Mouse (Mus musculus) liver, embryonic 14.5 days (tissue): ENCODE results near the gene Slc25a12. TPM values are rescaled to one million over a fixed set of nuclear protein-coding genes. Genes with fewer than 3 reads are reported as not detected.
A peak's percentile ranks its signal among the peaks of the same experiment; 100 is the strongest.

Experiments
- ATAC-seq: fragments of 200-750 bp; cut with Nextera tagmentation; 2 replicates; pipeline ENCODE4 v1.8.0; 2017; ENCODE audit warnings: moderate number of reproducible peaks, mild to moderate bottlenecking, moderate library complexity; ENCODE audit not compliant: insufficient read depth
- DNase-seq, 3 experiments: peaks; one replicate each; pipeline ENCODE4 v3.0.0-alpha.2; 2012 to 2013; ENCODE audit warnings: low read depth in 3 of 3, low spot score in 3 of 3
- H3K27ac ChIP-seq: fragments of 300-500 bp; sonication (generic); 2 replicates; pipeline ENCODE4 v1.5.1; 2014; ENCODE audit warnings: moderate library complexity, mild to moderate bottlenecking, control low read depth, inconsistent platforms
- H3K27me3 ChIP-seq: fragments of 300-500 bp; sonication (generic); 2 replicates; pipeline ENCODE4 v1.6.1; 2014; ENCODE audit warnings: mild to moderate bottlenecking, low read length, moderate library complexity; ENCODE audit not compliant: control insufficient read depth, insufficient read depth
- H3K36me3 ChIP-seq: fragments of 300-500 bp; sonication (generic); replicated peaks from 2 replicates; pipeline ENCODE4 v1.6.1; 2014; ENCODE audit warnings: low read depth; ENCODE audit not compliant: control insufficient read depth, insufficient read depth
- H3K4me1 ChIP-seq, 2 experiments: fragments of 200-500 bp in 1 of 2; fragments of 300-500 bp in 1 of 2; sonication (generic) in 1 of 2; replicated peaks; 2 replicates each; pipeline ENCODE4 v1.6.1; 2012 to 2014; ENCODE audit warnings: antibody characterized with exemption in 1 of 2, inconsistent platforms in 1 of 2, low read length in 1 of 2; ENCODE audit not compliant: control insufficient read depth in 2 of 2, insufficient read depth in 2 of 2
- H3K4me2 ChIP-seq: fragments of 300-500 bp; sonication (generic); 2 replicates; pipeline ENCODE4 v1.6.1; 2014; ENCODE audit warnings: low read depth, mild to moderate bottlenecking, control low read depth, moderate library complexity
- H3K4me3 ChIP-seq, 2 experiments: fragments of 200-500 bp in 1 of 2; fragments of 300-500 bp in 1 of 2; sonication (generic) in 1 of 2; 2 replicates each; pipeline ENCODE4 v1.5.1; 2012 to 2014; ENCODE audit warnings: low read depth in 2 of 2, low read length in 2 of 2, mild to moderate bottlenecking in 2 of 2, control low read depth in 1 of 2, inconsistent platforms in 1 of 2, moderate library complexity in 1 of 2; ENCODE audit not compliant: insufficient read depth in 1 of 2
- H3K9ac ChIP-seq: fragments of 300-500 bp; sonication (generic); replicated peaks from 2 replicates; pipeline ENCODE4 v1.6.1; 2014; ENCODE audit warnings: mild to moderate bottlenecking, control low read depth, moderate library complexity
- H3K9me3 ChIP-seq: fragments of 300-500 bp; sonication (generic); 2 replicates; pipeline ENCODE4 v1.6.1; 2016; ENCODE audit warnings: low read length, mixed read lengths; ENCODE audit not compliant: control insufficient read depth
- CTCF ChIP-seq: IDR thresholded peaks from 2 replicates; pipeline ENCODE4 v1.5.1; 2016; ENCODE audit warnings: antibody characterized with exemption, low read depth, control low read depth
- EP300 ChIP-seq: IDR thresholded peaks from 2 replicates; pipeline ENCODE4 v1.6.1; 2016; ENCODE audit warnings: antibody characterized with exemption, low read depth
- WGBS: fragments of 180-500 bp; shearing (Covaris S2); extraction: QIAGEN DNeasy Blood & Tissue Kit; methylation state at CpG from one replicate; pipeline ENCODE4 v1.1.7; 2014; ENCODE audit not compliant: insufficient replicate concordance; 5-methylcytosine and 5-hydroxymethylcytosine counted together
- polyA plus RNA-seq, 2 experiments: library from polyadenylated mRNA; depleted of rRNA in 1 of 2; stranded (reverse) in 1 of 2; unstranded in 1 of 2; fragments of >200 nt; fragmentation: Nextera tagmentation in 1 of 2; extraction: Ambion mirVana in 1 of 2; gene quantifications; 2 replicates each; pipeline versions ENCODE4 v1.2.1 to v1.2.3; 2012 to 2014

The Slc25a12 gene
- polyA plus RNA-seq (2012; rRNA removed) (12.8 and 13.1 TPM in 2 replicates), polyA plus RNA-seq (2014; fragmentation: Nextera tagmentation; extraction: Ambion mirVana) (23.0 and 24.0 TPM in 2 replicates)

GRCm38 (mm10) chr2:71367125-71367880 is at the start of gene Slc25a12:
Gene Slc25a12, minus strand, starts transcription at chr2:71367749.
- peak; percentile 99 for ATAC-seq
- TF ChIP-seq CTCF = peak; percentile 25; the same call in 1 of the 2 replicates
- TF ChIP-seq EP300 = no peak
- no peaks in the 10 kb centered on the region for H3K27me3 ChIP-seq
- H3K9me3 ChIP-seq = no peaks in the 10 kb centered on the region
- H3K4me1 ChIP-seq = peaks cover 7% of the 10 kb centered on the region in 2 experiments; a peak in 3 of 4 replicates
- H3K9ac ChIP-seq = peak within 1 kb of the TSS; percentile 80
- H3K4me2 ChIP-seq = peak within 1 kb of the TSS; percentile 93
- H3K36me3 ChIP-seq = no peaks in the 10 kb centered on the region; the same call in 1 of the 2 replicates
- WGBS = under 1% methylated on average over 55 of the region's 57 CpGs
- H3K4me3 ChIP-seq = peak within 1 kb of the TSS; percentile 78 to 96
- peak within 1 kb of the TSS; percentile 73 for H3K27ac ChIP-seq
- peak; percentile 84 to 89 (median 87) for DNase-seq

GRCm38 (mm10) chr2:71405613-71406012 is 38.1 kb upstream of the Slc25a12 start:
- no peak overlapping the region for H3K9ac ChIP-seq
- no peaks in the 10 kb centered on the region for H3K9me3 ChIP-seq
- DNase-seq = no peak
- H3K27me3 ChIP-seq = no peaks in the 10 kb centered on the region
- H3K4me2 ChIP-seq = no peak overlapping the region
- H3K27ac ChIP-seq = no peak overlapping the region
- TF ChIP-seq EP300 (no peak), CTCF (no peak)
- H3K4me3 ChIP-seq = no peak overlapping the region
- H3K36me3 ChIP-seq = peaks cover 13% of the 10 kb centered on the region
- H3K4me1 ChIP-seq = no peaks in the 10 kb centered on the region
- 79% methylated on average over 1 of the region's 1 CpGs for WGBS
- no peak for ATAC-seq

GRCm38 (mm10) chr2:71389864-71390263 is 22.3 kb upstream of the Slc25a12 start:
- Histone ChIP-seq H3K4me1 (peaks cover 4% of the 10 kb centered on the region in 2 experiments; a peak in 3 of 4 replicates), H3K9me3 (no peaks in the 10 kb centered on the region), H3K4me3 (peak overlapping the region; percentile 87 to 91), H3K4me2 (peak overlapping the region; percentile 82), H3K27me3 (no peaks in the 10 kb centered on the region), H3K27ac (peak overlapping the region; percentile 47), H3K36me3 (peaks cover 22% of the 10 kb centered on the region), H3K9ac (peak overlapping the region; percentile 84)
- WGBS = 11% methylated on average over 9 of the region's 9 CpGs
- ATAC-seq (no peak), DNase-seq (peak in 1 of 3 experiments; percentile 29)
- TF ChIP-seq EP300 = no peak
- no peak for TF ChIP-seq CTCF

GRCm38 (mm10) chr2:71388951-71389763 is 21.6 kb upstream of the Slc25a12 start, which contains the start of gene Hat1:
Gene Hat1, plus strand, starts transcription at chr2:71388958.
- TF ChIP-seq EP300 = no peak
- peak; percentile 19; the same call in 1 of the 2 replicates for TF ChIP-seq CTCF
- Histone ChIP-seq H3K4me2 (peak within 1 kb of the TSS; percentile 82), H3K36me3 (peaks cover 17% of the 10 kb centered on the region), H3K27me3 (no peaks in the 10 kb centered on the region), H3K27ac (peak within 1 kb of the TSS; percentile 47), H3K9ac (peak within 1 kb of the TSS; percentile 84), H3K4me3 (peak within 1 kb of the TSS; percentile 87 to 91), H3K4me1 (peaks cover 4% of the 10 kb centered on the region in 2 experiments; a peak in 3 of 4 replicates), H3K9me3 (no peaks in the 10 kb centered on the region)
- ATAC-seq = peak; percentile 98
- DNase-seq = peak; percentile 95 to 96 (median 95)
- WGBS = under 1% methylated on average over 57 of the region's 66 CpGs
